Mouse (Mus musculus) testis, postnatal 10 days (tissue): ENCODE results near the gene Cga.
"Not testable (repeated sequence)": the region's sequence is repeated elsewhere in the genome, so short reads cannot be mapped to it uniquely, and the experiment has no call there.

Experiments
- DNase-seq: peaks from one replicate; pipeline ENCODE4 v3.0.0; 2021; ENCODE audit warnings: low spot score

Cga gene

GRCm38 (mm10) chr4:34889812-34890185 lies 3.8 kb upstream of the Cga start:
- DNase-seq: no peak

GRCm38 (mm10) chr4:34898497-34898896 lies 4.9 kb downstream of the Cga start:
- DNase-seq: no peak

- DNase-seq: no peak
Observed at GRCm38 (mm10) chr4:34899322-34899721, 5.7 kb downstream of the Cga start.

GRCm38 (mm10) chr4:34900155-34900554 lies 6.6 kb downstream of the Cga start:
- DNase-seq: no peak

- no peak for DNase-seq
Observed at GRCm38 (mm10) chr4:34901166-34901565, 7.6 kb downstream of the Cga start.

GRCm38 (mm10) chr4:34901582-34901981 lies 8.0 kb downstream of the Cga start:
- not testable (repeated sequence) for DNase-seq

GRCm38 (mm10) chr4:34905396-34905795 lies 11.8 kb downstream of the Cga start:
- peak; percentile 60 for DNase-seq

- no peak for DNase-seq
Observed at GRCm38 (mm10) chr4:34906151-34906550, 12.6 kb downstream of the Cga start.

GRCm38 (mm10) chr4:34907026-34907425 lies 13.4 kb downstream of the Cga start:
- no peak for DNase-seq

GRCm38 (mm10) chr4:34908127-34908526 lies 14.5 kb downstream of the Cga start:
- DNase-seq: peak; percentile 51

- no peak for DNase-seq
Observed at GRCm38 (mm10) chr4:34911401-34911800, 17.8 kb downstream of the Cga start.

- DNase-seq: no peak
Observed at GRCm38 (mm10) chr4:34912171-34912570, 18.6 kb downstream of the Cga start.

- peak; percentile 57 for DNase-seq
Observed at GRCm38 (mm10) chr4:34917400-34917799, 23.8 kb downstream of the Cga start.

GRCm38 (mm10) chr4:34922177-34922870 lies 28.7 kb downstream of the Cga start:
- DNase-seq: no peak

- not testable (repeated sequence) for DNase-seq
Observed at GRCm38 (mm10) chr4:34928386-34928785, 34.8 kb downstream of the Cga start.

GRCm38 (mm10) chr4:34941046-34941445 lies 47.5 kb downstream of the Cga start:
- DNase-seq: no peak

GRCm38 (mm10) chr4:34947181-34947580 lies 53.6 kb downstream of the Cga start:
- no peak for DNase-seq

GRCm38 (mm10) chr4:34953716-34954115 lies 60.1 kb downstream of the Cga start:
- no peak for DNase-seq
